Mouse (Mus musculus) left cerebral cortex, adult 8-10 months (tissue): ENCODE results near the gene Gpank1. TPM values are rescaled to one million over a fixed set of nuclear protein-coding genes. Genes with fewer than 3 reads are reported as not detected.

ENCODE experiments used
- DNase-seq, 2 experiments: peaks; one replicate each; pipeline ENCODE4 v3.0.0; 2022; ENCODE audit warnings: low spot score in 2 of 2
- total RNA-seq, 4 experiments: library from RNA; stranded (reverse); gene quantifications; 2 replicates each; pipeline ENCODE4 v1.2.4; 2022

The Gpank1 gene
- total RNA-seq, 4 experiments from 2014 or later: 19.7 to 24.5 (median 22.8) TPM

DNA sequence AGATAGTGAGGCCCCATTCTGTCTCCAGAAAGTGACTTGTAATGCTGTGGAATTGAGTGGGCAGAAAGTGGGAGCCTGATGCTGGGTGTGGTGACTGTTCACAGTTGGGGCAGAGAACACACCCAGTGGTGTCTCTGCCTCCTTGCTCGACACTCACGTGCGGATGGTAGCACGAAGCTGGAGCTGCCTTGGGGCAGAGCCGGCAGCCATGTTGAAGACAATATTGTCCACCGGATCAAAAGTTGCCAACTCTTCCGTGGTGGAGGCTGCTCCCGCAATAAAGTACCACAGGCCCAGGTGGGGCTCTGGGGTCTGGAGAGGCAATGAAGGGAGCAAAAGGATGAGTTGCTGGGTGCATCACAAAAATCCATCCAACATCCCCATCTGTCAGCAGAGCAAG, 9.8 kb downstream of the Gpank1 start:
- DNase-seq: no peak

- no peak for DNase-seq
Measured at GRCm38 (mm10) chr17:35131500-35132173, 10.4 kb downstream of the Gpank1 start, which contains the start of gene Apom. Gene Apom (minus strand): TSS chr17:35132050.

DNA sequence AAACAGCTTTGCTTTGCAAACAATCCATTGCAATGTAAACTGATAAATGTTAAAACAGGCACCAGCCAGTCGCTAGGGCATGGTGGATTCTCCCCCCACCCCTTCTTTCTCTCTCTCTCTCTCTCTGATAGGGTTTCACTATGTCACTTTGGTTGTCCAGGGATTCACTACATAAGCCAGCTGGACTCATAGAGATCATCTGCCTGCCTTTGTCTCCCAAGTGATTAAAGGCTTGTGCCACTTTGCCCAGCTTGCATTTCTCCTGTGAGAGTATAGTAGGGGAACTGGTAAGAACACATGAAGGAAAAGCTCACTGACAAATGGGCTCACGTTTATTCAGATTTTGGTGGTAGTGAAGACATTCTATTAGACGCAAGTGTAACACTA, 10.9 kb downstream of the Gpank1 start:
- no peak for DNase-seq

GRCm38 (mm10) chr17:35133517-35133916, 12.3 kb downstream of the Gpank1 start:
- no peak for DNase-seq

GRCm38 (mm10) chr17:35134801-35135590, 13.7 kb downstream of the Gpank1 start, which contains the start of gene Bag6:
Gene Bag6 (plus strand): TSS chr17:35135178.
- DNase-seq: peak; percentile 93 to 95

DNA sequence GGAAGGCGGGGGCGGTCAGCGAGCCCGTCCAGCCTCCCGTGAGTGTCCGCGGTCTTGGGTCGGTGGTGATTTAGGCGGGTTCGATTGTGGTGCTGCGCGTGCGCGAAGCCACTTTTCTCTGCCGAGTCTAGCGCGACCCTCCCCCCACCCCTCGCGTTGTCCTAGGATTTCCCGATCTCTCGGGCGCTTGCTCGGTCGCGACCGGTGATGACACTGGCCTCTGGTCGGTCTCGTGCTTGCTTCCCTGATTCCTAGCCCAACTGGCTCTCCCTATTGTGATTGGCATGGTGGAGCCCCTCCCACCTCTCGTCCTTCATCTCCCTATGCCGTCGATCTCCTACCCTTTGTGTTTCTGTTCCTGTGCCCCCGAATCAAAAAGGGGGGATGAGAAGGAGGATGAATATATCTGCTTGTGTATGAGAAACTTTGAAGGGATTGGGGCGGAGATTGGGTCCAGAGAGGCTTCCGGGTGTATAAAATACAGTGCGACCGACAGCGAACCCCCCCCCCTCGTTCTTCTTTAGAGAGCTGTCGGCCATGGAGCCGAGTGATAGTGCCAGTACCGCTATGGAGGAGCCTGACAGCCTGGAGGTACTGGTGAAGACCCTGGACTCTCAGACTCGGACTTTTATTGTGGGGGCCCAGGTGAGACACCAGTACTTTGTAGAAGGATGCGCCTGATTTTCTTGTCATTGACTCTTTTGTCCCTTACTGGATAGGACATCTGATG, 14.5 kb downstream of the Gpank1 start:
- DNase-seq: no peak

- no peak for DNase-seq
Measured at GRCm38 (mm10) chr17:35139269-35139668, 18.0 kb downstream of the Gpank1 start.

DNA sequence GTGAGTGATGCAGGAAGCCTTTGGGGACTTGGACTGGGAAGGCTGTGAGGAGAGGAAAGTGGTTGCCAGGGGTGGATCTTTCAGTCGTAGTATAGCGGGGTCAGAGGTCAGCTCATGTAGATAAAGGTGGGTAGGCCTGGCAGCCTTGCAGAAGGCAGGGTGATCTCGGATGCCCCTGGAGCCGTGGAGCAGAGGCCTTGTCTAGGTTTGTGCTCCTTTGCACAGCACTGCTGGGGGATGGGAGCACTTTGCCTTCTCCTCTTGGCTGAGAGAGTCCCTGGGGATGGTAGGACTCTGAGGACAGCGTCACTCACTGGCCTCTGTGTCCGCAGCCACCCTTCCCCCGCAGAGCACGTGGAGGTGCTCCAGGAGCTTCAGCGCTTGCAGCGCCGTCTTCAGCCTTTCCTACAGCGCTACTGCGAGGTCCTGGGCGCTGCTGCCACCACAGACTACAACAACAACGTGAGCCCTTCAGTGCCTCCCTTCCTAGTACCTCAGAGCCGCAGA, 19.3 kb downstream of the Gpank1 start:
- no peak for DNase-seq

- no peak for DNase-seq
Measured at GRCm38 (mm10) chr17:35141971-35142370, 20.7 kb downstream of the Gpank1 start.

DNA sequence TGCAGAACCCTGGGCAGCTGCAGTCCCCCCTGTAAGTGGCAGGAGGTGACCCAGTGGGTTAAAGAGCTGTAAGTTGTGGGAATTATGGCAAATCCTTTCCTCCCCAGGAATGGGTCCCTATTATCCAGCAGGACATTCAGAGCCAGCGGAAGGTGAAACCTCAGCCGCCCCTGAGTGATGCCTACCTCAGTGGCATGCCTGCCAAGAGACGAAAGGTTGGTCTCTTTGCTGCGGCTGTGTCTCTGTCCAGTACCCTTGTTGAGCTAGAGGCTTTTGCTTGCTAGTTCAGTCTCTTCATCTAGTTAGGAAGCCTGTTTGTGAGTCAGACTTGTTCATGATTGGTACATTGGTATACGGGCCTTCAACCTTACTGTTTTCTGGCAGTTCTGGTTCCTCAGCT, 24.9 kb downstream of the Gpank1 start:
- DNase-seq: no peak

GRCm38 (mm10) chr17:35147348-35147747, 26.1 kb downstream of the Gpank1 start:
- DNase-seq: no peak

DNA sequence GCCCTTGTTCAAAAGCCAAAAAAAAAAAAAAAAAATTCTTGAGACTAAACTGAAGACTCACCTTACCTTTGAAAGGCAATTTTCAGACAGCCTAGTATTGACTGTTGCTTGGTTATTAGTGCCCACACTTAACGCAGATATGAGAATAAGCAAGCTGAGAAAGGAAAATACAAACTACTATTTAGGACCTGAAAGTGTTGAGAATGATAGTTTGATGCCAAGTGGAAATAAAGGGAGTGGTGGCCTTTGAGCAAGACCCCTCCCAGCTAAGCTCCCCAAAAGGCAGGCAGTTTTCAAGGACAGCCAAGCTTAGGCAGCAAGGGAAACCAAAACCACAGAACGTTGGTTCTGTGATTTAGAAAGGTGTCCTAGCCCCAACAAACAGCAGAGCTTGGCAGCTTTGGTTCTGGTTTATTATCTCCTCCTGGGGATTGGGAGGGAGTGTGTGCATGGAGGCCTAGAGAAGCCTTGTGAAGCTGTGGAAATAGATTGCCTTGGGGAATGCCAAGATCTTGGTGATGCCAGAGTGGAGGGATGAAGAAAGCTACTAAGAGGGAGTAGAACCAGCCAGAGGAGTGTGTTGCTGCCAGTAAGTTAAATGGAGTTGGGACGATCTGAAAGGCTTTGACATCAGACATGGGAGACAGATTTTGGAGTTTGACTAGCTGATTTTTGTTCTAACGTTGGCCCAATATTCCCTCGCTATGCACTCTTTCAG, 26.8 kb downstream of the Gpank1 start:
- no peak for DNase-seq

DNA sequence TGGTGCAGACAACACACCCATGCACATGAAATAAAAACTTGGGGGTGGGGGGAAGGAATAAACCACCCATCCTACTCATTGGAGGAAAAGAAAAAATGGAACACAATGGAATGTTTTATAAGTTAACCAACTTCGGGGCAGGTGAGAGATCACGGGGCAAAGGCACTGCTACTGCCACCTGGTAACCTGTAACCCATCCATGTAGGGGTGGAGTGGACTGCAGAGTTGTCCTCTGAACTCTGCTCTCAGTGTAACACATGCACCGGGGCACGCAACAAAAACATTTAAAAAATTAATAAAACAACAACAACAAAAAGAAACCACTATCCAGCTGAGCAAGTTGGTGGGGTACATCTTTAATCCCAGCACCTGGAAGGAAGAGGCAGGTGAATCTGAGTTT, 30.9 kb downstream of the Gpank1 start:
- no peak for DNase-seq

GRCm38 (mm10) chr17:35153077-35153476, 31.8 kb downstream of the Gpank1 start:
- DNase-seq: no peak

GRCm38 (mm10) chr17:35153931-35154330, 32.7 kb downstream of the Gpank1 start:
- DNase-seq: no peak

GRCm38 (mm10) chr17:35154616-35155015, 33.4 kb downstream of the Gpank1 start:
- no peak for DNase-seq

DNA sequence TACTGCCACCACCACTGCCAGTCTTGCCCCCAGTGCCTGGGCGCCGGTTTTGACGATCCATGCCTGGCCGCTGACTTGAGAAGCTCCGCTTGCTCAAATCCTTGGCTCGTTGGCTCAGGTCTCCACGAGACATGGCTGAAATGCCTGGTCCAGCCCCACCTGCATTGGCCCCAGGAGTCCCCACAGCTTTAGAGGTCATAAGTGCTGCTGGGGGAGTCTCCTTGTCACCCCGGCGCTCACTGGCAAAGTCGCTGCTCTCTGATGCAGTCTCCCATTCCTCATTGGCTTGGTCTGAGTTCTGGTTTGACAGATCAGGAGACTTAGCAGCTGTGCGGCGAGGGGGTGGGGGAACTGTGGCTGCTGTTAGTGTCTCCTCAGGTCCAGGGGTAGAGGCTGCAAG, 34.2 kb downstream of the Gpank1 start:
- DNase-seq: no peak

GRCm38 (mm10) chr17:35156461-35157200, 35.4 kb downstream of the Gpank1 start:
- no peak for DNase-seq

DNA sequence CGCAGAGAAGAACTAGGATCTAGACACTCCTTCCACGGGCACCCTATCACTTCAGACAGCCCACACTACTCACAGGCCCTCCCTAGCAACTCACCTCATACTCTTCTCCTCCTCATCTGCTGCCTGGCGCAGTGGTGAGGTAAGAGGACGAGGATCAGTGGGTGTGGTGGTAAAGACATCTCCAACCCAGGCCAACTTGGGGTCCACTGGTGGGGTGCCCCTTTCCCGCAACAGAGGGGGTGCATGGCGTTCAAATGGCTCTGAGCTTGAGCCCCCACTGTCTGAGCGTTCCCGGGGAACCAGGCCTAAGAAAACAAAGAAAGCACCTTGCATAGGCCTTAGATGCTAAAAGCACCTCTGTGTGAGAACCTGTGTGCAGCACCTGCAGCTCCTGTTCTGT, 36.0 kb downstream of the Gpank1 start:
- no peak for DNase-seq

GRCm38 (mm10) chr17:35157661-35158175, 36.5 kb downstream of the Gpank1 start:
- no peak for DNase-seq
